Mouse (Mus musculus) kidney, adult 18-20 months (tissue): ENCODE data around the gene Abcc6.

Experiments used
- DNase-seq: peaks from one replicate; pipeline ENCODE4 v3.0.0; 2021

The Abcc6 gene

GRCm38 (mm10) chr7:45928626-45929295, 101.3 kb downstream of the Abcc6 start:
- DNase-seq = no peak

- no peak for DNase-seq
Measured at GRCm38 (mm10) chr7:45924429-45924816, 105.7 kb downstream of the Abcc6 start.

GRCm38 (mm10) chr7:45923762-45924428, 106.2 kb downstream of the Abcc6 start, which contains the start of gene Ccdc114:
Gene Ccdc114 (plus strand): TSS chr7:45924072.
- peak; percentile 85 for DNase-seq

- peak; percentile 94 for DNase-seq
Measured at GRCm38 (mm10) chr7:45922928-45923761, 107.0 kb downstream of the Abcc6 start.

- DNase-seq = no peak
Measured at GRCm38 (mm10) chr7:45921950-45922600, 108.0 kb downstream of the Abcc6 start.

- DNase-seq = no peak
Measured at GRCm38 (mm10) chr7:45921242-45921621, 108.9 kb downstream of the Abcc6 start, which contains the start of gene Emp3. Gene Emp3 (minus strand): TSS chr7:45921404.

- DNase-seq = no peak
Measured at GRCm38 (mm10) chr7:45920583-45921241, 109.4 kb downstream of the Abcc6 start.

- DNase-seq = no peak
Measured at GRCm38 (mm10) chr7:45919761-45920160, 110.3 kb downstream of the Abcc6 start.

- DNase-seq = no peak
Measured at GRCm38 (mm10) chr7:45919083-45919671, 110.9 kb downstream of the Abcc6 start.

- DNase-seq = no peak
Measured at GRCm38 (mm10) chr7:45917926-45918325, 112.2 kb downstream of the Abcc6 start.
